Mouse (Mus musculus): ENCODE results near the gene Syngr4. TPM values are rescaled to one million over a fixed set of nuclear protein-coding genes. Genes with fewer than 3 reads are reported as not detected.
"Not testable (repeated sequence)": the region's sequence is repeated elsewhere in the genome, so short reads cannot be mapped to it uniquely, and the experiment has no call there.

Syngr4 gene
- polyA plus RNA-seq, 1 experiment from 2014 or later = 0.62 TPM

- Histone ChIP-seq H3K4me3 (ENCODE audit: low read length) (peak overlapping the region; percentile 51), H3K4me2 (ENCODE audit: low read depth, low read length) (peak overlapping the region; percentile 95)
- ATAC-seq; H3K36me3 ChIP-seq (ENCODE audit: control insufficient read depth, insufficient read depth, low read length); H3K27ac ChIP-seq (ENCODE audit: low read length); H3K9ac ChIP-seq (ENCODE audit: low read depth, low read length); H3K9me3 ChIP-seq (ENCODE audit: control insufficient read depth, low read length); H3K4me1 ChIP-seq (ENCODE audit: control insufficient read depth, insufficient read depth, low read length); H3K27me3 ChIP-seq (replicated peaks; ENCODE audit: control insufficient read depth, insufficient read depth, low read length): not testable (repeated sequence)
- WGBS = 62% methylated on average over 4 of the region's 4 CpGs
Measured at GRCm38 (mm10) chr7:45898125-45898524, 1.6 kb upstream of the Syngr4 start.

- Histone ChIP-seq H3K9me3 (ENCODE audit: control insufficient read depth, low read length) (no peaks in the 10 kb centered on the region), H3K4me2 (ENCODE audit: low read depth, low read length) (peak overlapping the region; percentile 95), H3K27me3 (replicated peaks; ENCODE audit: control insufficient read depth, insufficient read depth, low read length) (no peaks in the 10 kb centered on the region), H3K4me3 (ENCODE audit: low read length) (peak overlapping the region; percentile 51), H3K36me3 (ENCODE audit: control insufficient read depth, insufficient read depth, low read length) (no peaks in the 10 kb centered on the region), H3K9ac (ENCODE audit: low read depth, low read length) (peak overlapping the region; percentile 73), H3K4me1 (ENCODE audit: control insufficient read depth, insufficient read depth, low read length) (peaks cover 7% of the 10 kb centered on the region; the same call in 1 of the 2 replicates), H3K27ac (ENCODE audit: low read length) (peak overlapping the region; percentile 87)
- under 1% methylated on average over 19 of the region's 19 CpGs for WGBS
- peak; percentile 83 for ATAC-seq
Measured at GRCm38 (mm10) chr7:45897258-45897757, 794 bp upstream of the Syngr4 start.

GRCm38 (mm10) chr7:45895931-45896516 lies 490 bp downstream of the Syngr4 start:
- ATAC-seq = peak; percentile 5
- Histone ChIP-seq H3K4me2 (ENCODE audit: low read depth, low read length) (peak overlapping the region; percentile 95), H3K27ac (ENCODE audit: low read length) (no peak overlapping the region), H3K4me3 (ENCODE audit: low read length) (peak overlapping the region; percentile 51; the same call in 1 of the 2 replicates), H3K9ac (ENCODE audit: low read depth, low read length) (no peak overlapping the region), H3K36me3 (ENCODE audit: control insufficient read depth, insufficient read depth, low read length) (no peaks in the 10 kb centered on the region), H3K4me1 (ENCODE audit: control insufficient read depth, insufficient read depth, low read length) (peaks cover 7% of the 10 kb centered on the region; the same call in 1 of the 2 replicates), H3K9me3 (ENCODE audit: control insufficient read depth, low read length) (no peaks in the 10 kb centered on the region), H3K27me3 (replicated peaks; ENCODE audit: control insufficient read depth, insufficient read depth, low read length) (no peaks in the 10 kb centered on the region)
- 77% methylated on average over 6 of the region's 6 CpGs for WGBS

- H3K4me2 ChIP-seq (ENCODE audit: low read depth, low read length) = no peak overlapping the region
- WGBS = 75% methylated on average over 2 of the region's 2 CpGs
- H3K4me3 ChIP-seq (ENCODE audit: low read length) = no peak overlapping the region
- no peak overlapping the region for H3K9ac ChIP-seq (ENCODE audit: low read depth, low read length)
- H3K27me3 ChIP-seq (replicated peaks; ENCODE audit: control insufficient read depth, insufficient read depth, low read length) = no peaks in the 10 kb centered on the region
- ATAC-seq = no peak
- H3K36me3 ChIP-seq (ENCODE audit: control insufficient read depth, insufficient read depth, low read length) = no peaks in the 10 kb centered on the region
- H3K9me3 ChIP-seq (ENCODE audit: control insufficient read depth, low read length) = no peaks in the 10 kb centered on the region
- peaks cover 3% of the 10 kb centered on the region; the same call in 1 of the 2 replicates for H3K4me1 ChIP-seq (ENCODE audit: control insufficient read depth, insufficient read depth, low read length)
- no peak overlapping the region for H3K27ac ChIP-seq (ENCODE audit: low read length)
Measured at GRCm38 (mm10) chr7:45892651-45893050, 3.9 kb downstream of the Syngr4 start.

- no peak overlapping the region for H3K4me2 ChIP-seq (ENCODE audit: low read depth, low read length)
- peaks cover 10% of the 10 kb centered on the region for H3K36me3 ChIP-seq (ENCODE audit: control insufficient read depth, insufficient read depth, low read length)
- no peaks in the 10 kb centered on the region for H3K4me1 ChIP-seq (ENCODE audit: control insufficient read depth, insufficient read depth, low read length)
- H3K27ac ChIP-seq (ENCODE audit: low read length) = no peak overlapping the region
- H3K9me3 ChIP-seq (ENCODE audit: control insufficient read depth, low read length) = no peaks in the 10 kb centered on the region
- 0 out of 2 replicates have a peak, but pooled peaks have one; percentile 24 for ATAC-seq
- no peak overlapping the region; the same call in 1 of the 2 replicates for H3K9ac ChIP-seq (ENCODE audit: low read depth, low read length)
- no peaks in the 10 kb centered on the region for H3K27me3 ChIP-seq (replicated peaks; ENCODE audit: control insufficient read depth, insufficient read depth, low read length)
- H3K4me3 ChIP-seq (ENCODE audit: low read length) = no peak overlapping the region
- WGBS = 45% methylated on average over 3 of the region's 3 CpGs
Measured at GRCm38 (mm10) chr7:45887246-45887645, 9.3 kb downstream of the Syngr4 start.

GRCm38 (mm10) chr7:45881011-45881410 lies 15.5 kb downstream of the Syngr4 start:
- H3K27me3 ChIP-seq (replicated peaks; ENCODE audit: control insufficient read depth, insufficient read depth, low read length) = no peaks in the 10 kb centered on the region
- H3K27ac ChIP-seq (ENCODE audit: low read length) = no peak overlapping the region
- peaks cover 40% of the 10 kb centered on the region for H3K36me3 ChIP-seq (ENCODE audit: control insufficient read depth, insufficient read depth, low read length)
- H3K9me3 ChIP-seq (ENCODE audit: control insufficient read depth, low read length) = no peaks in the 10 kb centered on the region
- 95% methylated on average over 2 of the region's 2 CpGs for WGBS
- H3K9ac ChIP-seq (ENCODE audit: low read depth, low read length) = no peak overlapping the region
- ATAC-seq = no peak
- H3K4me2 ChIP-seq (ENCODE audit: low read depth, low read length) = no peak overlapping the region
- H3K4me1 ChIP-seq (ENCODE audit: control insufficient read depth, insufficient read depth, low read length) = no peaks in the 10 kb centered on the region
- no peak overlapping the region for H3K4me3 ChIP-seq (ENCODE audit: low read length)

GRCm38 (mm10) chr7:45880531-45880930 lies 16.0 kb downstream of the Syngr4 start:
- H3K9ac ChIP-seq (ENCODE audit: low read depth, low read length) = no peak overlapping the region
- no peak for ATAC-seq
- WGBS = 94% methylated on average over 4 of the region's 4 CpGs

GRCm38 (mm10) chr7:45878278-45878677 lies 18.2 kb downstream of the Syngr4 start, which contains the start of gene Grin2d:
Gene Grin2d (minus strand): TSS chr7:45878378.
- H3K9me3 ChIP-seq (ENCODE audit: control insufficient read depth, low read length); ATAC-seq: not testable (repeated sequence)
- WGBS = 95% methylated on average over 1 of the region's 1 CpGs

More at GRCm38 (mm10) chr7:45880531-45880930, 16.0 kb downstream of the Syngr4 start:
- Histone ChIP-seq H3K36me3 (ENCODE audit: control insufficient read depth, insufficient read depth, low read length) (peaks cover 44% of the 10 kb centered on the region), H3K4me1 (ENCODE audit: control insufficient read depth, insufficient read depth, low read length) (no peaks in the 10 kb centered on the region), H3K4me2 (ENCODE audit: low read depth, low read length) (no peak overlapping the region), H3K9me3 (ENCODE audit: control insufficient read depth, low read length) (no peaks in the 10 kb centered on the region), H3K27ac (ENCODE audit: low read length) (no peak overlapping the region), H3K27me3 (replicated peaks; ENCODE audit: control insufficient read depth, insufficient read depth, low read length) (no peaks in the 10 kb centered on the region), H3K4me3 (ENCODE audit: low read length) (no peak overlapping the region)

GRCm38 (mm10) chr7:45876895-45877294 lies 19.6 kb downstream of the Syngr4 start:
- H3K27ac ChIP-seq (ENCODE audit: low read length) = no peak overlapping the region
- H3K27me3 ChIP-seq (replicated peaks; ENCODE audit: control insufficient read depth, insufficient read depth, low read length) = no peaks in the 10 kb centered on the region
- H3K4me1 ChIP-seq (ENCODE audit: control insufficient read depth, insufficient read depth, low read length) = peaks cover 17% of the 10 kb centered on the region
- WGBS = 97% methylated on average over 7 of the region's 7 CpGs
- H3K36me3 ChIP-seq (ENCODE audit: control insufficient read depth, insufficient read depth, low read length) = peaks cover 33% of the 10 kb centered on the region
- H3K9me3 ChIP-seq (ENCODE audit: control insufficient read depth, low read length) = no peaks in the 10 kb centered on the region
- H3K4me3 ChIP-seq (ENCODE audit: low read length) = no peak overlapping the region
- H3K4me2 ChIP-seq (ENCODE audit: low read depth, low read length) = no peak overlapping the region
- no peak for ATAC-seq
- no peak overlapping the region for H3K9ac ChIP-seq (ENCODE audit: low read depth, low read length)

More at GRCm38 (mm10) chr7:45878278-45878677, 18.2 kb downstream of the Syngr4 start, which contains the start of gene Grin2d:
- not testable (repeated sequence) for H3K9ac ChIP-seq (ENCODE audit: low read depth, low read length); H3K27ac ChIP-seq (ENCODE audit: low read length); H3K27me3 ChIP-seq (replicated peaks; ENCODE audit: control insufficient read depth, insufficient read depth, low read length); H3K4me3 ChIP-seq (ENCODE audit: low read length); H3K4me2 ChIP-seq (ENCODE audit: low read depth, low read length)
- H3K36me3 ChIP-seq (ENCODE audit: control insufficient read depth, insufficient read depth, low read length) = peaks cover 37% of the 10 kb centered on the region
- peaks cover 17% of the 10 kb centered on the region for H3K4me1 ChIP-seq (ENCODE audit: control insufficient read depth, insufficient read depth, low read length)
